Mouse (Mus musculus) kidney, embryonic 14.5 days (tissue): ENCODE measurements around the gene Cnnm2. TPM values are rescaled to one million over a fixed set of nuclear protein-coding genes. Genes with fewer than 3 reads are reported as not detected.

Experiments
- ATAC-seq: fragments of 200-750 bp; cut with Nextera tagmentation; 2 replicates; pipeline ENCODE4 v1.8.0; 2017; ENCODE audit warnings: moderate number of reproducible peaks, mild to moderate bottlenecking, moderate TSS enrichment, moderate library complexity; ENCODE audit not compliant: low FRiP score, low TSS enrichment
- H3K27ac ChIP-seq: fragments of 300-500 bp; sonication (generic); 2 replicates; pipeline ENCODE4 v1.5.1; 2014; ENCODE audit warnings: low read depth, mild to moderate bottlenecking, low read length, moderate library complexity, mixed read lengths
- H3K27me3 ChIP-seq: fragments of 300-500 bp; sonication (generic); 2 replicates; pipeline ENCODE4 v1.6.1; 2014; ENCODE audit warnings: mild to moderate bottlenecking, low read length; ENCODE audit not compliant: control insufficient read depth, insufficient read depth
- H3K36me3 ChIP-seq: fragments of 300-500 bp; sonication (generic); 2 replicates; pipeline ENCODE4 v1.6.1; 2014; ENCODE audit warnings: low read length, mixed read lengths; ENCODE audit not compliant: control insufficient read depth, insufficient read depth
- H3K4me1 ChIP-seq: fragments of 300-500 bp; sonication (generic); 2 replicates; pipeline ENCODE4 v1.6.1; 2014; ENCODE audit warnings: low read length, mixed read lengths; ENCODE audit not compliant: control insufficient read depth, insufficient read depth
- H3K4me2 ChIP-seq: fragments of 300-500 bp; sonication (generic); replicated peaks from 2 replicates; pipeline ENCODE4 v1.6.1; 2014; ENCODE audit warnings: low read depth, mild to moderate bottlenecking, low read length
- H3K4me3 ChIP-seq: fragments of 300-500 bp; sonication (generic); 2 replicates; pipeline ENCODE4 v1.5.1; 2014; ENCODE audit warnings: mild to moderate bottlenecking, low read length
- H3K9ac ChIP-seq: fragments of 300-500 bp; sonication (generic); 2 replicates; pipeline ENCODE4 v1.6.1; 2014; ENCODE audit warnings: low read depth, mild to moderate bottlenecking, low read length, moderate library complexity
- H3K9me3 ChIP-seq: fragments of 300-500 bp; sonication (generic); 2 replicates; pipeline ENCODE4 v1.6.1; 2016; ENCODE audit warnings: low read length; ENCODE audit not compliant: control insufficient read depth
- WGBS: fragments of 180-500 bp; shearing (Covaris S2); extraction: QIAGEN DNeasy Blood & Tissue Kit; methylation state at CpG from one replicate; pipeline ENCODE4 v1.1.7; 2014; 5-methylcytosine and 5-hydroxymethylcytosine counted together
- polyA plus RNA-seq: library from polyadenylated mRNA; unstranded; fragments of >200 nt; fragmentation: Nextera tagmentation; extraction: Ambion mirVana; gene quantifications from 2 replicates; pipeline ENCODE4 v1.2.1, GENCODE M21; 2014

The Cnnm2 gene
- polyA plus RNA-seq, 1 experiment from 2014 or later: 6.8 TPM

GRCm38 (mm10) chr19:46794181-46794580 lies 32.8 kb downstream of the Cnnm2 start:
- no peak for ATAC-seq
- 0 out of 2 replicates have a peak, but pooled peaks cover 2% of the 10 kb centered on the region for H3K4me1 ChIP-seq
- 47% methylated on average over 8 of the region's 8 CpGs for WGBS
- no peak overlapping the region for H3K4me2 ChIP-seq
- H3K9ac ChIP-seq: no peak overlapping the region
- no peaks in the 10 kb centered on the region for H3K27me3 ChIP-seq
- no peaks in the 10 kb centered on the region for H3K9me3 ChIP-seq
- H3K4me3 ChIP-seq: no peak overlapping the region
- no peak overlapping the region for H3K27ac ChIP-seq
- H3K36me3 ChIP-seq: no peaks in the 10 kb centered on the region

DNA sequence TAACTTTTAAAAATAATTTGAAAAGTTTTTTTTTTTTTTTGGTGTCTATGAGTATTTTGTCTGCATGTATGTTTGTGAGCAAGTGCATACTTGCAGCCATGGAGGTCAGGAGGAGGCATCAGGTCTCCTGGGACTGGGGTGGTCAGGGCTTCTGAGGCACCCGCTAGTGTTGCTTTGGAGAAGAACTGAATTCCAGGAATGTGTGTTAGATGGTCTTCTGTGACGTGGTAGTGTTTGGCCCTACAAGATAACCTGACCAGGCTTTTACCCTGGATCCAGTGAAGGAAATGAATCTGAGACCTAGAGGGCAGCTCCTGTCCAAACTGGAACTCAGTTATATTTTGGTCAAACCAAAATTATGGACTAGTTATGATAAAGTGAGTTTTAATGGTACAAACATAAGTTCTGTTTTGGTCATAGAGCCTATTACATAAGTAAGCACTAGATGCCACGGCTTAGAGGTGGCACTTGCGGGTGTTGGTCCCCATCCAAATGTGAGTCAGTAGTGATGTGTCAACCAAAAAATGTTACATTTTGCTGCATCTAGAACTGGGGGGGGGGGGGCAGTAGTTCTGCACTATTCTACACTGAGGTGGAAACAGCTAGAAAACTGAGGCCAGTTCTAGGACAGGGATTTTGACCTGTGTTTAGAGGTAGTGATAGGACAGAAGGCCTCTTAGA lies 38.6 kb downstream of the Cnnm2 start:
- H3K4me1 ChIP-seq: no peaks in the 10 kb centered on the region
- no peak overlapping the region for H3K27ac ChIP-seq
- no peak overlapping the region for H3K4me2 ChIP-seq
- no peak overlapping the region for H3K4me3 ChIP-seq
- no peak for ATAC-seq
- no peaks in the 10 kb centered on the region for H3K9me3 ChIP-seq
- WGBS: 91% methylated on average over 4 of the region's 4 CpGs
- no peaks in the 10 kb centered on the region for H3K36me3 ChIP-seq
- H3K9ac ChIP-seq: no peak overlapping the region
- no peaks in the 10 kb centered on the region for H3K27me3 ChIP-seq

- H3K36me3 ChIP-seq: no peaks in the 10 kb centered on the region
- no peak overlapping the region for H3K27ac ChIP-seq
- H3K4me3 ChIP-seq: no peak overlapping the region
- no peaks in the 10 kb centered on the region for H3K4me1 ChIP-seq
- WGBS: 90% methylated on average over 7 of the region's 7 CpGs
- H3K27me3 ChIP-seq: no peaks in the 10 kb centered on the region
- H3K9me3 ChIP-seq: no peaks in the 10 kb centered on the region
- H3K9ac ChIP-seq: no peak overlapping the region
- ATAC-seq: no peak
- no peak overlapping the region for H3K4me2 ChIP-seq
Observed at GRCm38 (mm10) chr19:46801492-46801891, 40.1 kb downstream of the Cnnm2 start.

DNA sequence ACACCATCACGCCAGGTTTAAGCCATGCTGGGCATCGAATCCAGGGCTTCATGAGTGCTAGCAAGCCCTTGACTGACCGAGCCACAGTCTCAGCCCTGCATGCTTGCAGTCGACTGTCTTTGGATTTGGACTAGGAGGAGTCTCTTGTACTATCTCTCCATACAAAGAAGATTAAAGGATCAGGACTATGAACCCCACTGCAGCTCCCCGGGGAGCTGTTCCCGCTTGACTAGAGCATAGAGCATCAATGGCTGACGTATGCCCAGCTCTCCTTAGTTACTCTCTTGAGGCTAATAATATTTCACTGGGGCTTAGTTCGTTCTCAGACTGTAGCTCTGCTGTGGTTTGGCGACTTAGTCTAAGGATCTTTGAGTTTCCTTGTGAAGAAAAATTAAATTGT lies 40.9 kb downstream of the Cnnm2 start:
- no peak overlapping the region for H3K4me3 ChIP-seq
- no peak for ATAC-seq

DNA sequence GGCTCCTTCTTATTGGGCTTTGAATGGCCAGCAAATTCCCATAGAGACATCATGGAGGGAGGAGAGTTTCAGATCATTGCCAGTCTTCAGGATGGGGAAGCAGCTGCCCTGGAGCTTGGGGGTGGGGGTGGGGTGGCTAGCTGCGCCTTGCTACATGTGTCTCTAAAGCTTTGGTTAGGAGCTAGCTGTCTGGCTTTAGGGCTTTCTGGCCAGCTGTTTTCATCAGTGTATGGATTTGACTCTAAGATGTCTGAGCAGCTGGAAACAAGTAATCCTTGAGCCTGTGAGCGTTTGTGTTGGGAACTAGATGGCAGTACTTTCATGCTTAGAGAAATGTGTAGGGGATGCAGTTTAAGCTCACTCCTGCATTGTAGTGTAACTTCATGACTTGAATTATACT lies 42.3 kb downstream of the Cnnm2 start:
- no peak for ATAC-seq
- Histone ChIP-seq H3K27ac (no peak overlapping the region), H3K9ac (no peak overlapping the region), H3K9me3 (no peaks in the 10 kb centered on the region), H3K4me2 (no peak overlapping the region), H3K27me3 (no peaks in the 10 kb centered on the region), H3K4me1 (no peaks in the 10 kb centered on the region), H3K36me3 (no peaks in the 10 kb centered on the region), H3K4me3 (no peak overlapping the region)
- 59% methylated on average over 2 of the region's 2 CpGs for WGBS

More for the DNA sequence above, 40.9 kb downstream of the Cnnm2 start:
- H3K27ac ChIP-seq: no peak overlapping the region
- H3K9ac ChIP-seq: no peak overlapping the region
- H3K36me3 ChIP-seq: no peaks in the 10 kb centered on the region
- no peaks in the 10 kb centered on the region for H3K4me1 ChIP-seq
- H3K27me3 ChIP-seq: no peaks in the 10 kb centered on the region
- WGBS: 89% methylated on average over 9 of the region's 9 CpGs
- no peaks in the 10 kb centered on the region for H3K9me3 ChIP-seq
- no peak overlapping the region for H3K4me2 ChIP-seq

GRCm38 (mm10) chr19:46804751-46805150 lies 43.4 kb downstream of the Cnnm2 start:
- Histone ChIP-seq H3K4me1 (no peaks in the 10 kb centered on the region), H3K36me3 (no peaks in the 10 kb centered on the region), H3K27ac (no peak overlapping the region), H3K4me3 (no peak overlapping the region), H3K4me2 (no peak overlapping the region), H3K27me3 (no peaks in the 10 kb centered on the region), H3K9ac (no peak overlapping the region), H3K9me3 (no peaks in the 10 kb centered on the region)
- 91% methylated on average over 6 of the region's 6 CpGs for WGBS
- no peak for ATAC-seq

GRCm38 (mm10) chr19:46805933-46806688 lies 44.7 kb downstream of the Cnnm2 start:
- Histone ChIP-seq H3K27me3 (no peaks in the 10 kb centered on the region), H3K36me3 (no peaks in the 10 kb centered on the region), H3K4me3 (no peak overlapping the region), H3K9me3 (no peaks in the 10 kb centered on the region), H3K4me1 (no peaks in the 10 kb centered on the region), H3K27ac (no peak overlapping the region), H3K4me2 (no peak overlapping the region), H3K9ac (no peak overlapping the region)
- WGBS: 72% methylated on average over 9 of the region's 9 CpGs
- ATAC-seq: no peak

DNA sequence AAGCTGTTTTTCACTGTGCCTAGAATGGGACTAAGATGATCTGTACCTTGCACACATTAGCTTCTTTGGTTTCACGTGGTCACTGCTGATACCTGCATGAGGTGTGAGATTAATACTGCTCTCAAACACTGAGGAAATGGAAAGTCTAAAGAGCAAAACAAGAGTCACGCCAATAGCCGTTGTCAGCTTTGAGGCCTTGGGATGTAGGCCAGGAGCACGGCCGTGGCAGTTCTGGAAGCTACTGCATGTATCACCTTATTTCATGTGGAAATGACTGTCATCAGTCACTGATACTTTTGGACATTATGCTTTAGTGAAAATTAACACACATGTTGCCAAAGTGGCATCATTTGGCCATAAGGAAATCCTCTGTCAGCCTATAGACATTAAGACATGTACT lies 46.9 kb downstream of the Cnnm2 start:
- H3K27ac ChIP-seq: no peak overlapping the region
- 93% methylated on average over 5 of the region's 5 CpGs for WGBS
- H3K27me3 ChIP-seq: no peaks in the 10 kb centered on the region
- H3K4me3 ChIP-seq: no peak overlapping the region
- H3K9me3 ChIP-seq: no peaks in the 10 kb centered on the region
- H3K4me2 ChIP-seq: no peak overlapping the region
- H3K4me1 ChIP-seq: no peaks in the 10 kb centered on the region
- no peak for ATAC-seq
- no peak overlapping the region for H3K9ac ChIP-seq
- no peaks in the 10 kb centered on the region for H3K36me3 ChIP-seq

GRCm38 (mm10) chr19:46809031-46809430 lies 47.6 kb downstream of the Cnnm2 start:
- 93% methylated on average over 5 of the region's 5 CpGs for WGBS
- Histone ChIP-seq H3K9me3 (no peaks in the 10 kb centered on the region), H3K9ac (no peak overlapping the region), H3K27ac (no peak overlapping the region), H3K4me2 (no peak overlapping the region), H3K4me1 (no peaks in the 10 kb centered on the region), H3K27me3 (no peaks in the 10 kb centered on the region), H3K36me3 (no peaks in the 10 kb centered on the region), H3K4me3 (no peak overlapping the region)
- no peak for ATAC-seq
